Mouse (Mus musculus) bone marrow, adult 2 months (tissue): ENCODE measurements around the gene Dera.

ENCODE experiments used
- CTCF ChIP-seq: fragments of 200-500 bp; IDR thresholded peaks from 2 replicates; pipeline ENCODE4 v1.5.1; 2011; ENCODE audit warnings: low read length, control low read depth; ENCODE audit not compliant: control insufficient read depth, insufficient read depth
- POLR2A ChIP-seq: fragments of 200-500 bp; IDR thresholded peaks from 2 replicates; pipeline ENCODE4 v1.6.1; 2011; ENCODE audit warnings: low read depth, mild to moderate bottlenecking, control low read depth, low read length, borderline replicate concordance; ENCODE audit not compliant: control insufficient read depth

- TF ChIP-seq CTCF: no peak
- TF ChIP-seq POLR2A: no peak
Observed at GRCm38 (mm10) chr6:137806806-137807205, 52.5 kb downstream of the Dera start.
